Mouse (Mus musculus) heart, adult 2 months (tissue): ENCODE results near the gene Taf8. TPM values are rescaled to one million over a fixed set of nuclear protein-coding genes. Genes with fewer than 3 reads are reported as not detected.

ENCODE experiments used
- DNase-seq, 2 experiments: peaks; one replicate each; pipeline ENCODE4 v3.0.0; 2021
- H3K27ac ChIP-seq: fragments of 200-600 bp; 2 replicates; pipeline ENCODE4 v1.8.1; 2022
- H3K27me3 ChIP-seq: fragments of 200-500 bp; 2 replicates; pipeline ENCODE4 v1.6.1; 2012; ENCODE audit warnings: mild to moderate bottlenecking, low read length, inconsistent platforms, mixed read lengths; ENCODE audit not compliant: control insufficient read depth, insufficient read depth
- H3K36me3 ChIP-seq: fragments of 200-500 bp; 2 replicates; pipeline ENCODE4 v1.6.1; 2012; ENCODE audit warnings: low read length, inconsistent platforms; ENCODE audit not compliant: control insufficient read depth, insufficient read depth
- H3K4me1 ChIP-seq: fragments of 200-500 bp; 2 replicates; pipeline ENCODE4 v1.6.1; 2011; ENCODE audit warnings: low read length; ENCODE audit not compliant: control insufficient read depth, insufficient read depth
- H3K4me3 ChIP-seq: fragments of 200-600 bp; 2 replicates; pipeline ENCODE4 v1.8.1; 2022
- H3K79me2 ChIP-seq: fragments of 200-500 bp; replicated peaks from 2 replicates; pipeline ENCODE4 v1.6.1; 2012; ENCODE audit warnings: mild to moderate bottlenecking, inconsistent platforms, low read length, moderate library complexity, mixed read lengths; ENCODE audit not compliant: control insufficient read depth, insufficient read depth
- H3K9ac ChIP-seq: fragments of 200-500 bp; 2 replicates; pipeline ENCODE4 v1.6.1; 2012; ENCODE audit warnings: low read depth, mild to moderate bottlenecking, control low read depth, inconsistent platforms, low read length, mixed read lengths
- CTCF ChIP-seq: fragments of 200-600 bp; IDR thresholded peaks from 2 replicates; pipeline ENCODE4 v1.8.1; 2022; ENCODE audit warnings: antibody characterized with exemption, mild to moderate bottlenecking, moderate library complexity
- EP300 ChIP-seq: fragments of 200-500 bp; IDR thresholded peaks from 2 replicates; pipeline ENCODE4 v1.6.1; 2011; ENCODE audit warnings: low read depth, low read length, control low read depth; ENCODE audit not compliant: insufficient read depth
- POLR2A ChIP-seq: fragments of 200-500 bp; IDR thresholded peaks from 2 replicates; pipeline ENCODE4 v1.6.1; 2011; ENCODE audit warnings: mild to moderate bottlenecking, low read depth, low read length, control low read depth; ENCODE audit not compliant: insufficient read depth
- WGBS: fragments of 180-500 bp; shearing (Covaris S2); methylation state at CpG from one replicate; pipeline ENCODE4 v1.1.7; 2018; 5-methylcytosine and 5-hydroxymethylcytosine counted together
- intact Hi-C: fragments of 180-260 bp; cut with DNase I; formaldehyde crosslinking; loops from one replicate; pipeline ENCODE4 v1.15.1; 2025
- polyA plus RNA-seq: library from polyadenylated mRNA; depleted of rRNA; stranded (reverse); fragments of >200 nt; gene quantifications from 2 replicates; pipeline ENCODE4 v1.2.3, GENCODE M21; 2012
- total RNA-seq, 2 experiments: library from RNA; stranded (reverse); gene quantifications; 2 replicates each; pipeline ENCODE4 v1.2.3; 2021

Gene Taf8
- total and polyA plus RNA-seq, 3 experiments, result 10.8 to 14.2 (median 12.5) TPM

DNA sequence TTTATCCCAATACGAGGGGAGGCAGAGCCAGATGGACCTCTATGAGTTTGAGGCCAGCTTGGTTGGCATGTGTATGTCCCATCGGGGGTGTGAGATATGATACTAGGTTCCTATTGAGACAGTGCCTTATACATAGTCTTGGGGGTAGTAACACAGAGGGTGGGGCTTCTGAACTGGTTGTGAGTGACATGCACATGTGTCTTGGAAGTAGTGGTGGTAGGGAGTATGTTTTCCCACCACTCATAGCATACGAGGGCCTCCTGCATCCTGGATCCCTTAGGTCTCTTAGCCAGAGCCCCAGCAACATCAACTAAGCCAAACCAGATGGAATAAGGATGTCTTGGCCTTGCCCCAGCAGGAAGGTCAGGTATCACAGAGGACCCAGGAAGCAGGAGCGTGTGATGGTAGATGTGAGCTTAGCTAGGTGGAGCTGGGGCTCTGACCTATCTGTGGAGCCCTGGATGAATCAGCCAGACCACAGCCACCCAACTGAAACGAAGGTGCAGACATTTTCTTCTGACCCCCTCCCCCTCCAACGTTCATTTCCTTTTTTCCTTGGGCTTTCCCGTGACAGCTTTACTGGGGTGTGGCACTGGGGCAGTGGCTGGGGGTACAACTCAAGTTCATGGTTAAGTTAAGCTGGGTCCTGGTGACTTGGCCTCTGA, 13.2 kb upstream of the Taf8 start:
- Histone ChIP-seq H3K9ac (no peak overlapping the region), H3K79me2 (no peaks in the 10 kb centered on the region), H3K4me1 (peaks cover 12% of the 10 kb centered on the region), H3K4me3 (no peak overlapping the region), H3K36me3 (no peaks in the 10 kb centered on the region), H3K27ac (no peak overlapping the region), H3K27me3 (no peaks in the 10 kb centered on the region)
- no peak for DNase-seq
- intact Hi-C loops, result loop anchor here (10.0 kb wide), 1 partner anchor 159 kb away; no protein-coding TSS in a partner anchor
- TF ChIP-seq EP300 (no peak), CTCF (no peak), POLR2A (no peak)
- WGBS, result 73% methylated on average over 7 of the region's 7 CpGs

DNA sequence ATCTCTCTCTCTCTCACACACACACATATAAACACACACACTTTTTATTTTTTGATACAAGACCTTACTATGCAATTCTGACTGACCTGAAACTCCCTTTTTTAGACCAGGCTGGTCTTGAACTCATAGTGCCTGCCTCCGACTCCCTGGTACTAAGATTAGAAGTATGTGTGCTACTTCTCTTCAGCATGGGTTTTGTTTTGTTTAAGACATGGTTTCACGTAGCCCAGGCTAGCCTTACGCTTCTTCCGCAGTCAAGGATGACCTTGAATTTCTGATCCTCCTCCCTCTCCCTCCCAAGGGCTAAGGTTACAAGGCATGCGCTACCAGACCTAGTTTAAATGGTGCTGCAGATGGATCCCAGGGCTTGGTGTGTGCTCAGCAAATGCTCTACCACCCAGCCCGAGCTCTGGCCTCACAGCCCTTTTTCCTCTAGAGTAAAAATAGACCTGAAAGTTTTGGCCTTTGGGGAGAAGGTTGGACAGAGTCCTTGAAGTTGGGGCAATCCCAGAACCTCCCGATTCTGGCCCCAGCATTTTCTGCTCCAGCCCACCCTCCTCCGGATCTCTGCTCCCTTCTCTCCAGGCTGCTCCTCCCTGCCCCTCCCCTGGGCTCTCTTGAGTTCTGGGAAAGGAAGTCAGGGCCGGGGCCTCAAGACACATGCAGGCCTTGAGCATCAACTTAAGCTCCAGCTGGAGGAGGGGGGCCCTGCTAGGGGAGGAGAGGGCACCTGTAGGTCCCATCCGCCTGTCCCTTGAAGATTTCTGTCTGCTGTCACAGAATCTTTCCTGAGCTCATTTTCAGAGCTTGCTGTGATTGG, 11.1 kb upstream of the Taf8 start:
- peaks cover 15% of the 10 kb centered on the region for H3K4me1 ChIP-seq
- TF ChIP-seq CTCF, result no peak
- TF ChIP-seq EP300, result 0 out of 2 replicates have a peak, but pooled peaks have one; percentile 6
- H3K4me3 ChIP-seq, result no peak overlapping the region
- H3K27ac ChIP-seq, result peak overlapping the region; percentile 29
- no peaks in the 10 kb centered on the region for H3K36me3 ChIP-seq
- intact Hi-C loops, result loop anchor here (10.0 kb wide), 1 partner anchor 162 kb away; no protein-coding TSS in a partner anchor
- WGBS, result 48% methylated on average over 10 of the region's 10 CpGs
- H3K9ac ChIP-seq, result 0 out of 2 replicates have a peak overlapping the region, but pooled peaks have one; percentile 17
- H3K79me2 ChIP-seq, result no peaks in the 10 kb centered on the region
- H3K27me3 ChIP-seq, result no peaks in the 10 kb centered on the region
- DNase-seq, result peak; percentile 52 to 59

DNA sequence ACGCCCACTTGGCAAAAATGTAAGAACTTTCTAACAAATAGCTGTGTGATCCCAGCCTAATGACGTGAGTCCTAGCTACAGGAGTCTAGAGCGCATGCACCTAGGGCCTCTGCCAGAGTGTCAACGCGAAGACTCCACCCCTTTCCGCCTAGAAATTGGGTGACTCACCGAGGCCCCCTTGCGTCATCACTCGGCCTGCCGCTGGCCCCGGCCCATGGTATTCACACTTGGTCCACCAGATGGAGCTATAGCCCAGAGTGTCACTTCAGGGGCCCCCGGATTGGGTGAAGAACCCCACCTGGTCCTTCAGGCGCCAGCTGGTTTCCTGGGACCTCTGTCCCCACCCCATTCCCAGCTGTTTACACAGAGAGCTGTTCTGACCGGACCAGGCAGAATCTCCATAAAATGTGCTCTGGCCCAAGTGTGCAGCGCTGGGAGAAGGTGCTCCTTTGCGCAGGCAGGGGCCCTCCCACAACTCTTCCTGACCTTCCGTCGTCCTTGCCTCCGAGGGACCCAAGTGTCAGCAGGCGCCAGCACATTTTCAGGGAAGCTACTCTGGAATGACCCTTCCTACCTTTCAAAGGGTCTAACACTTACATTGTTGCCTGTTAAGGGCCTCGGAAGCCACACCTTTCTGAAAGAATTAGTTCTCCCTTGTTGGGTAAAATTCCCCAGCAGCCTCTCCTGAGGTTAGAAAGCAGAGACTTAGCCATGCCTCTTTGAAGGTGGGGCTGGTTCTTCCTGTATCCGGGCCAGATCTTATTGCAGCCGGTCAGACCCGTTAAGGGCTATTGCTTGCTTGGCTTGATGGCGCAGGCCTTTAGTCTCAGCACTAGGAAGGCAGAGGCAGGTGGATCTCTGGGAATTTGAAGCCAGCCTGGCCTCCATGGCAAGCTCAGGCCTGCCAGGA, 9.3 kb upstream of the Taf8 start:
- TF ChIP-seq CTCF, result 0 out of 2 replicates have a peak, but pooled peaks have one; percentile 100
- peak; percentile 58 for TF ChIP-seq POLR2A
- peak; percentile 93 for TF ChIP-seq EP300
- Histone ChIP-seq H3K36me3 (peaks cover 2% of the 10 kb centered on the region; the same call in 1 of the 2 replicates), H3K27ac (peak overlapping the region; percentile 99), H3K4me3 (peak overlapping the region; percentile 51), H3K9ac (peak overlapping the region; percentile 61), H3K79me2 (no peaks in the 10 kb centered on the region), H3K27me3 (no peaks in the 10 kb centered on the region), H3K4me1 (peaks cover 19% of the 10 kb centered on the region)
- intact Hi-C loops, result loop anchor here (1.0 to 10.0 kb wide), 3 partner anchors 83 to 183 kb away; partner anchors contain the start of genes Gm21981 and Prickle4
- DNase-seq, result peak; percentile 98 to 99
- WGBS, result 7% methylated on average over 25 of the region's 25 CpGs

DNA sequence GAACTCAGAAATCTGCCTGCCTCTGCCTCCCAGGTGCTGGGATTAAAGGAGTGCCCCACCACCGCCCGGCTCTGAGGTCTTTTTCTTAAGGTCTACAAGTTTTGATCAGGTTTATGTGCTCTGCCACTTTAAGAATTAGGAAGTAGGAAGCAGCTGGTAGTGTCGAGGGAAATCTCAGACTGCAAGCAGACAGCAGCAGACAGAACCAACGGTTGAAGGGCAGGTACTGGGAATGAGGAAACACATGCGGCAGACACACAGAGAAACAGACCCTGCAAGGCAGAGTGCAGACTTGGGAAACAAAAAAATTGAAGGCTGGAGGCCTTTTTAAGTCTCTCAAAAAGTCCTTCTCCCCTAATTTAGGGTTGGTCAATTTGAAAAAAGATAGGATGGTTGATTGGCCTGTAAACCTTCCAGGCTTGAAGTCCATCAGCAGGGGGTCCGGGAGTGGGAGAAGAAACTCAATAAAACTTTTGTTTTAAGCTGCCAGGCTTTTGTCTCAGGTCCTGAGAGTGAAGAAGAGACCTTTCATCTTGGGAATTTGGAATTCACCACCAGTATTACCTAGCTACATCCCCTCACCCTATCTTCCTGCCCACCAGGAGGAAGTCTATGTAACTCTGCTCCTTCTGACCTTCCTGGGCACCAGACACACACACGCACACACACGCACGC, 7.1 kb upstream of the Taf8 start:
- DNase-seq, result no peak
- intact Hi-C loops, result no loop called here
- H3K27ac ChIP-seq, result peak overlapping the region; percentile 98
- no peak overlapping the region; the same call in 1 of the 2 replicates for H3K4me3 ChIP-seq
- no peak overlapping the region for H3K9ac ChIP-seq
- H3K36me3 ChIP-seq, result peaks cover 2% of the 10 kb centered on the region; the same call in 1 of the 2 replicates
- WGBS, result 36% methylated on average over 9 of the region's 9 CpGs
- no peak for TF ChIP-seq EP300
- TF ChIP-seq POLR2A, result no peak
- TF ChIP-seq CTCF, result no peak
- H3K79me2 ChIP-seq, result no peaks in the 10 kb centered on the region
- peaks cover 28% of the 10 kb centered on the region for H3K4me1 ChIP-seq
- no peaks in the 10 kb centered on the region for H3K27me3 ChIP-seq

DNA sequence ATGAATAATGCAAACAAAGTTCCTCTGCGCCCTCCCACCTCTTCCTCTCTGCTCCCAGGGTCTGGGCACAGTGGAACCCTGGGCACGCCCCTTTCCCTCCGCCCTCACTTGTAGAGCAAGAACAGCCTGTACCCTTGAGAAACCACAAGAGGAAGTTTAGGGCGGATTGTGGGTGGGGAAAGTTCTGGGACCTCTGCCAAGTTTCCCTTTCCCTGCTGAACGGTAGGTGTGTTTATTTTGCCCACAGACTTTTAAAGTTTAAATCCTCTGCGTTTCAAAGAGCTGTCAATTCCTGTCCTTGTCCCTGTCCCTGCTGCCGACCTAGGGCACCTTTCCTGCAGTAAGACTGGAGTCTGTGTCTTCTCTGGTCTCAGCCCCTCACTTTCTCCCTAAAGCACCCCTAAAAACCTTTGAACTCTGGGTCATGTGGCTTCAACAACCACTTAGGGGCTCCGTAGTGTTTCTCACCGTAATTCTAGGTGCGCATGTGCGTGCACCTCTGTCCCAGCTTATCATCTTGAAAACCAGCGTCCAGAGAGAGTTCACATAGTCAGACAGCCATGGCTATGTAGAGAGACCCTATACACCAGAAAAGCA, 6.0 kb upstream of the Taf8 start:
- H3K36me3 ChIP-seq, result peaks cover 2% of the 10 kb centered on the region; the same call in 1 of the 2 replicates
- DNase-seq, result peak; percentile 94 to 97
- peaks cover 28% of the 10 kb centered on the region for H3K4me1 ChIP-seq
- 3% methylated on average over 12 of the region's 12 CpGs for WGBS
- no peaks in the 10 kb centered on the region for H3K27me3 ChIP-seq
- intact Hi-C loops, result no loop called here
- TF ChIP-seq EP300, result peak; percentile 99
- peak; percentile 87 for TF ChIP-seq POLR2A
- TF ChIP-seq CTCF, result peak; percentile 26; the same call in 1 of the 2 replicates
- peak overlapping the region; percentile 98 for H3K27ac ChIP-seq
- H3K9ac ChIP-seq, result peak overlapping the region; percentile 83
- no peaks in the 10 kb centered on the region for H3K79me2 ChIP-seq
- H3K4me3 ChIP-seq, result peak overlapping the region; percentile 54
